Mouse (Mus musculus) myocyte (in vitro differentiated cells): ENCODE data around the gene Atp5j2. TPM values are rescaled to one million over a fixed set of nuclear protein-coding genes. Genes with fewer than 3 reads are reported as not detected.

Experiments
- H3K27me3 ChIP-seq: one replicate; pipeline ENCODE4 v1.6.1; 2011; ENCODE audit not compliant: control insufficient read depth, insufficient read depth, insufficient read length
- H3K36me3 ChIP-seq: one replicate; pipeline ENCODE4 v1.6.1; 2011; ENCODE audit not compliant: control insufficient read depth, insufficient read depth
- H3K4me2 ChIP-seq: one replicate; pipeline ENCODE4 v1.6.1; 2011; ENCODE audit warnings: low read depth, control low read depth
- H3K4me3 ChIP-seq: one replicate; pipeline ENCODE4 v1.5.1; 2011; ENCODE audit warnings: mild to moderate bottlenecking, control low read depth, moderate library complexity
- H3K79me2 ChIP-seq: one replicate; pipeline ENCODE4 v1.6.1; 2011; ENCODE audit not compliant: control insufficient read depth, insufficient read depth
- H3ac ChIP-seq: one replicate; pipeline ENCODE4 v1.6.1; 2011; ENCODE audit not compliant: control insufficient read depth, insufficient read length
- CEBPB ChIP-seq: IDR thresholded peaks from 2 replicates; pipeline ENCODE4 v1.6.1; 2011; ENCODE audit warnings: mild to moderate bottlenecking, moderate library complexity; ENCODE audit not compliant: poor library complexity, insufficient read depth, severe bottlenecking
- E2F4 ChIP-seq: IDR thresholded peaks from one replicate; pipeline ENCODE4 v1.6.1; 2011; ENCODE audit warnings: mild to moderate bottlenecking, control low read depth, moderate library complexity; ENCODE audit not compliant: insufficient read depth
- MAX ChIP-seq: IDR thresholded peaks from one replicate; pipeline ENCODE4 v1.6.1; 2011; ENCODE audit warnings: low read depth, mild to moderate bottlenecking, control low read depth
- MYOD1 ChIP-seq, 3 experiments: IDR thresholded peaks; one replicate each; pipeline ENCODE4 v1.6.1; 2011; ENCODE audit warnings: control low read depth in 2 of 3, low read depth in 2 of 3, mild to moderate bottlenecking in 2 of 3, moderate library complexity in 1 of 3; ENCODE audit not compliant: insufficient read length in 2 of 3, control insufficient read depth in 1 of 3
- MYOG ChIP-seq, 3 experiments: IDR thresholded peaks; one replicate each; pipeline ENCODE4 v1.6.1; 2011; ENCODE audit warnings: control low read depth in 2 of 3, low read depth in 2 of 3, mild to moderate bottlenecking in 2 of 3; ENCODE audit not compliant: insufficient read length in 2 of 3, control insufficient read depth in 1 of 3, insufficient read depth in 1 of 3
- POLR2A ChIP-seq: IDR thresholded peaks from one replicate; pipeline ENCODE4 v1.6.1; 2011; ENCODE audit warnings: low read depth, mild to moderate bottlenecking, control low read depth, moderate library complexity; ENCODE audit not compliant: insufficient read length
- POLR2AphosphoS2 ChIP-seq: IDR thresholded peaks from one replicate; pipeline ENCODE4 v1.6.1; 2011; ENCODE audit warnings: low read depth, control low read depth; ENCODE audit not compliant: insufficient read length
- REST ChIP-seq: IDR thresholded peaks from one replicate; pipeline ENCODE4 v1.6.1; 2011; ENCODE audit warnings: mild to moderate bottlenecking, control low read depth, moderate library complexity; ENCODE audit not compliant: insufficient read depth, insufficient read length
- SRF ChIP-seq: IDR thresholded peaks from one replicate; pipeline ENCODE4 v1.6.1; 2011; ENCODE audit warnings: low read depth; ENCODE audit not compliant: control insufficient read depth, insufficient read length
- TCF12 ChIP-seq: IDR thresholded peaks from one replicate; pipeline ENCODE4 v1.6.1; 2011; ENCODE audit warnings: mild to moderate bottlenecking, control low read depth; ENCODE audit not compliant: poor library complexity, insufficient read depth, severe bottlenecking
- TCF3 ChIP-seq: IDR thresholded peaks from one replicate; pipeline ENCODE4 v1.6.1; 2011; ENCODE audit warnings: low read depth, control low read depth; ENCODE audit not compliant: insufficient read length
- USF1 ChIP-seq: IDR thresholded peaks from one replicate; pipeline ENCODE4 v1.6.1; 2011; ENCODE audit warnings: low read depth, mild to moderate bottlenecking, control low read depth, moderate library complexity
- polyA plus RNA-seq: library from polyadenylated mRNA; unstranded; fragments of >200 nt; fragmentation: generic; extraction: Trizol; gene quantifications from one replicate; pipeline ENCODE4 v1.2.1, GENCODE M21; 2012; ENCODE audit warnings: missing spikeins

Atp5j2 gene
- polyA plus RNA-seq, 1 experiment = 683 TPM

DNA sequence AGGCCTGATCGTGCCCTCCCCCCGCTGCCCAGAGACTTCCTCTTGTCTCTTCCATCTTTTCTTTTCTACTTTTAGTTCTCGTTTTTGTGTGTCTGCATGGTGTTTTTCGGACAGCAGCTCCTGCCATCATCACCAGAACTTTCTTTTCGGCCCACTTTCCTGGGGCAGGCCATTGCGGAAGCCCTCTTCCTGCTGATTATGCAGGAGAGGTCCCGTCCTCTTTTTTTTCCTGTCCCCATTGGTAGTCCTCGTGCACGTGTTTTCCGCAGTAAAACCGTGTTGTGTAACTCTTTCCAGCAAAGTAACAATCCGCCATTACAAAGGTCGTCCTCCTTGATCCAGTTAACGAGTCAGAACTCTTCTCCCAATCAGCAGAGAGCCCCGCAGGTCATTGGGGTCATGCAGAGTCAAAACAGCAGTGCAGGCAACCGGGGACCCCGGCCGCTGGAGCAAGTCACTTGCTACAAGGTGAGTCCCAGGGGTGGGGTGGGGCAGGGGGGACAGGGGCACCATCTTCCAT is 13.3 kb downstream of the Atp5j2 start:
- no peak for TF ChIP-seq TCF3
- TF ChIP-seq REST = no peak
- no peak for TF ChIP-seq MYOD1 (IDR thresholded peaks at IDR 0.05; ENCODE audit: control insufficient read depth in 1 of 3, insufficient read length in 2 of 3, low read depth in 2 of 3)
- no peak for TF ChIP-seq CEBPB
- TF ChIP-seq TCF12 = no peak
- no peak for TF ChIP-seq MAX
- TF ChIP-seq POLR2A = no peak
- TF ChIP-seq SRF = no peak
- no peak for TF ChIP-seq POLR2AphosphoS2
- no peak for TF ChIP-seq MYOG (IDR thresholded peaks at IDR 0.05; ENCODE audit: control insufficient read depth in 1 of 3, insufficient read depth in 1 of 3, insufficient read length in 2 of 3, low read depth in 2 of 3)
- TF ChIP-seq E2F4 = no peak
- no peak for TF ChIP-seq USF1
- H3K4me2 ChIP-seq = no peak overlapping the region
- H3ac ChIP-seq = no peak overlapping the region
- H3K79me2 ChIP-seq = no peaks in the 10 kb centered on the region
- H3K36me3 ChIP-seq = peaks cover 18% of the 10 kb centered on the region
- H3K27me3 ChIP-seq = no peaks in the 10 kb centered on the region
- H3K4me3 ChIP-seq = no peak overlapping the region

DNA sequence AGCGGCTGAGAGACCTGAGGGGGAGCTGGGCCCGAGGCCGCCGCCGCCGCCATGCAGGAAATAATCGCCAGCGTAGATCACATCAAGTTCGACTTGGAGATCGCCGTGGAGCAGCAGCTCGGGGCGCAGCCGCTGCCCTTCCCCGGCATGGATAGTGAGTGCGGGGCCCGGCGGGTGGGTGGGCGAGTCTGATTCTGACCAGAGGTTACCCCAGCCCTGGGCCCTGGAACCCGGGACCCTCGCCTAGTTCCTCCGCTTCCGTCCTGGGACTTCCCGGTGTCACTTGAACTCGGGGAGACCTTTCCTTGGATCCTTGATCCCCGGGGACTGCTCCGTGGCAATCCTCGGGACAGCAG is 24.6 kb downstream of the Atp5j2 start:
- TF ChIP-seq CEBPB = no peak
- peak; percentile 6 for TF ChIP-seq POLR2AphosphoS2
- TF ChIP-seq MYOG (IDR thresholded peaks at IDR 0.05; ENCODE audit: control insufficient read depth in 1 of 3, insufficient read depth in 1 of 3, insufficient read length in 2 of 3, low read depth in 2 of 3) = no peak
- TF ChIP-seq MYOD1 (IDR thresholded peaks at IDR 0.05; ENCODE audit: control insufficient read depth in 1 of 3, insufficient read length in 2 of 3, low read depth in 2 of 3) = no peak
- TF ChIP-seq SRF = no peak
- no peak for TF ChIP-seq E2F4
- no peak for TF ChIP-seq POLR2A
- peak overlapping the region; percentile 81 for H3K4me2 ChIP-seq
- no peaks in the 10 kb centered on the region for H3K27me3 ChIP-seq
- H3K79me2 ChIP-seq = peaks cover 46% of the 10 kb centered on the region
- H3ac ChIP-seq = peak overlapping the region; percentile 44
- H3K4me3 ChIP-seq = peak overlapping the region; percentile 87
- peaks cover 8% of the 10 kb centered on the region for H3K36me3 ChIP-seq

DNA sequence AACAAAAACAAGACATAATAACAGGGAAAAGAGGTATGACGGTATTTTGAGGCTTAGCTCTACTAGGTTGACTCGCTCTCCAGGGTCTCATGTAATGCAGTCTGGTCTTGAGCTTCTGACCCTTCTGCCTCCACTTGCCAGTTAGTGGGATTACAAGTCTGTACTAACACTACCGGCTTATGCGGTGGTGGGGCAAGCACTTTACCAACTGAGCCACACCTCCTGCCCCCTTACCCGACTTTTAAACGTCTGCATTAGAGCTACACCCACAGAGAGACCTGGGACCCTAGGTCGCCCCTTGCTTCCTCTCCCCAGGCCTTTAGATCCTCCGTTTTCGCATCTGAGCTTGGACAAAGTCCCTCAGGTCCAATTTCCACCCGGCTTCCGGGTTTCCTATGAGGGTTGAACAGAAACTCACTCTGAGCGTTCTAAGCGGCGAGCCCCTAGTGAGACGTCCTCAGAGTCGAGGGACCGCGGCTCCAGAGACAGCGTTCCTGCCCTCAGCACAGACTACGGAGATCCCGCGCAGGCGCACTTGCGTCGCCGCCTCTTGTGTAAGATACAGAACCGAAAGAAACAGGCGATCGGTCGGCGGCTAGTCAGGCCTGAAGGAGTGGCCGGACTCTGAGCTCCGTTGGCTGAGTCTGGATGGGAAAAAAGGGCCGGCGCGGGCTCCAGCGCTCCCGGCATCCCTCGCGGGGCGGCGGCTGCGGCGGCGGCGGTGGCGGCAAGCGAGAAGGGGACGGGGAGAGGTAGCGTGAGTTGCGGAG is 25.1 kb downstream of the Atp5j2 start, which contains the start of the genes Ptcd1 and Cpsf4:
Gene Ptcd1, minus strand, starts transcription at position 573 of the 770 bp plus-strand sequence.
Gene Cpsf4, plus strand, starts transcription at position 678 of the 770 bp plus-strand sequence.
- peak within 1 kb of the TSS; percentile 87 for H3K4me3 ChIP-seq

DNA sequence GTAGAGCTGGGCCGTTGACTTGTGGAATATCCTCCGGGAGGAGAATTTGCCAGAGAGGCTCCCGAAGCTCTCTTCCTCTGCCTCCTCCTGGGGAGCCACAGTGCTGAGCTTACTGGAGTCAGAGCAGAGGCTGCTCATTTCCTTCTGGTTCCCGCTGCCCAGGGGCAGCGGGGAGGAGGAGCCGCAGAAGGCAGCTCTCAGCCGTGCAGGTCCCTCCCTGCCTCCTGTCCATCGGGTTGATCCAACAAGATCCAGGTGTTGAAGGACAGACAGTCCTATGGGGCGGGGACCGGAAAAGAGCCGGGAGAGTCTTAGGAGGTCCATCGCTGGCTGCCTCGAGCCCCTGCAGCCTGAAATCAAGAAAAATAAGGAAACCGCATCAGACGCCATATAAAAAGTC is 26.7 kb downstream of the Atp5j2 start:
- Histone ChIP-seq H3K79me2 (peaks cover 36% of the 10 kb centered on the region), H3K4me3 (peak overlapping the region; percentile 87), H3K36me3 (peaks cover 3% of the 10 kb centered on the region), H3K27me3 (no peaks in the 10 kb centered on the region), H3K4me2 (no peak overlapping the region), H3ac (no peak overlapping the region)
- TF ChIP-seq SRF (no peak), E2F4 (no peak), POLR2AphosphoS2 (no peak), POLR2A (no peak), USF1 (no peak), CEBPB (no peak), MYOG (IDR thresholded peaks at IDR 0.05; ENCODE audit: control insufficient read depth in 1 of 3, insufficient read depth in 1 of 3, insufficient read length in 2 of 3, low read depth in 2 of 3) (no peak), TCF12 (no peak), TCF3 (no peak), MAX (no peak), REST (no peak), MYOD1 (IDR thresholded peaks at IDR 0.05; ENCODE audit: control insufficient read depth in 1 of 3, insufficient read length in 2 of 3, low read depth in 2 of 3) (no peak)

More for the DNA sequence above, 25.1 kb downstream of the Atp5j2 start, which contains the start of the genes Ptcd1 and Cpsf4:
- Histone ChIP-seq H3K79me2 (peaks cover 46% of the 10 kb centered on the region), H3K27me3 (no peaks in the 10 kb centered on the region), H3ac (peak within 1 kb of the TSS; percentile 44), H3K4me2 (peak within 1 kb of the TSS; percentile 96), H3K36me3 (peaks cover 7% of the 10 kb centered on the region)
- TF ChIP-seq TCF3 (no peak), POLR2AphosphoS2 (peak; percentile 87), POLR2A (peak; percentile 93), CEBPB (0 out of 2 replicates have a peak, but pooled peaks have one; percentile 44), TCF12 (no peak), REST (no peak), E2F4 (peak; percentile 46), MYOD1 (IDR thresholded peaks at IDR 0.05; ENCODE audit: control insufficient read depth in 1 of 3, insufficient read length in 2 of 3, low read depth in 2 of 3) (no peak), SRF (peak; percentile 84), MYOG (IDR thresholded peaks at IDR 0.05; ENCODE audit: control insufficient read depth in 1 of 3, insufficient read depth in 1 of 3, insufficient read length in 2 of 3, low read depth in 2 of 3) (no peak), USF1 (no peak), MAX (no peak)
